Mouse (Mus musculus) forebrain, embryonic 11.5 days (tissue): ENCODE measurements around the gene H60b. TPM values are rescaled to one million over a fixed set of nuclear protein-coding genes. Genes with fewer than 3 reads are reported as not detected.
A peak's percentile ranks its signal among the peaks of the same experiment; 100 is the strongest.
"Not testable (repeated sequence)": the region's sequence is repeated elsewhere in the genome, so short reads cannot be mapped to it uniquely, and the experiment has no call there.

Experiments
- ATAC-seq: fragments of 200-750 bp; cut with Nextera tagmentation; replicated peaks from 2 replicates; pipeline ENCODE4 v1.8.0; 2017; ENCODE audit warnings: moderate TSS enrichment; ENCODE audit not compliant: low FRiP score
- DNase-seq: peaks from one replicate; pipeline ENCODE4 v3.0.0-alpha.2; 2017; ENCODE audit warnings: low spot score
- H3K27ac ChIP-seq: fragments of 300-500 bp; sonication (generic); 2 replicates; pipeline ENCODE4 v1.5.1; 2014; ENCODE audit warnings: low read depth, low read length
- H3K27me3 ChIP-seq: fragments of 300-500 bp; sonication (generic); 2 replicates; pipeline ENCODE4 v1.6.1; 2014; ENCODE audit warnings: mild to moderate bottlenecking, low read length, mixed read lengths; ENCODE audit not compliant: control insufficient read depth, insufficient read depth
- H3K36me3 ChIP-seq: fragments of 300-500 bp; sonication (generic); 2 replicates; pipeline ENCODE4 v1.6.1; 2014; ENCODE audit warnings: mild to moderate bottlenecking, low read length, moderate library complexity, mixed read lengths; ENCODE audit not compliant: control insufficient read depth, insufficient read depth
- H3K4me1 ChIP-seq: fragments of 300-500 bp; sonication (generic); replicated peaks from 2 replicates; pipeline ENCODE4 v1.6.1; 2014; ENCODE audit warnings: low read length, mixed read lengths; ENCODE audit not compliant: control insufficient read depth, insufficient read depth
- H3K4me2 ChIP-seq: fragments of 300-500 bp; sonication (generic); 2 replicates; pipeline ENCODE4 v1.6.1; 2014; ENCODE audit warnings: low read depth, mild to moderate bottlenecking, low read length, moderate library complexity, mixed read lengths; ENCODE audit not compliant: severe bottlenecking
- H3K4me3 ChIP-seq: fragments of 300-500 bp; sonication (generic); 2 replicates; pipeline ENCODE4 v1.5.1; 2014; ENCODE audit warnings: low read depth, low read length
- H3K9ac ChIP-seq: fragments of 300-500 bp; sonication (generic); 2 replicates; pipeline ENCODE4 v1.6.1; 2014; ENCODE audit warnings: low read length
- H3K9me3 ChIP-seq: fragments of 300-500 bp; sonication (generic); 2 replicates; pipeline ENCODE4 v1.6.1; 2016; ENCODE audit warnings: low read length, mixed read lengths; ENCODE audit not compliant: control insufficient read depth
- WGBS: fragments of 180-500 bp; shearing (Covaris S2); extraction: QIAGEN DNeasy Blood & Tissue Kit; methylation state at CpG from one replicate; pipeline ENCODE4 v1.1.7; 2014; 5-methylcytosine and 5-hydroxymethylcytosine counted together
- polyA plus RNA-seq: library from polyadenylated mRNA; unstranded; fragments of >200 nt; fragmentation: Nextera tagmentation; extraction: Ambion mirVana; gene quantifications from 2 replicates; pipeline ENCODE4 v1.2.1, GENCODE M21; 2014

H60b gene
- polyA plus RNA-seq, 1 experiment from 2014 or later = 0.17 TPM

DNA sequence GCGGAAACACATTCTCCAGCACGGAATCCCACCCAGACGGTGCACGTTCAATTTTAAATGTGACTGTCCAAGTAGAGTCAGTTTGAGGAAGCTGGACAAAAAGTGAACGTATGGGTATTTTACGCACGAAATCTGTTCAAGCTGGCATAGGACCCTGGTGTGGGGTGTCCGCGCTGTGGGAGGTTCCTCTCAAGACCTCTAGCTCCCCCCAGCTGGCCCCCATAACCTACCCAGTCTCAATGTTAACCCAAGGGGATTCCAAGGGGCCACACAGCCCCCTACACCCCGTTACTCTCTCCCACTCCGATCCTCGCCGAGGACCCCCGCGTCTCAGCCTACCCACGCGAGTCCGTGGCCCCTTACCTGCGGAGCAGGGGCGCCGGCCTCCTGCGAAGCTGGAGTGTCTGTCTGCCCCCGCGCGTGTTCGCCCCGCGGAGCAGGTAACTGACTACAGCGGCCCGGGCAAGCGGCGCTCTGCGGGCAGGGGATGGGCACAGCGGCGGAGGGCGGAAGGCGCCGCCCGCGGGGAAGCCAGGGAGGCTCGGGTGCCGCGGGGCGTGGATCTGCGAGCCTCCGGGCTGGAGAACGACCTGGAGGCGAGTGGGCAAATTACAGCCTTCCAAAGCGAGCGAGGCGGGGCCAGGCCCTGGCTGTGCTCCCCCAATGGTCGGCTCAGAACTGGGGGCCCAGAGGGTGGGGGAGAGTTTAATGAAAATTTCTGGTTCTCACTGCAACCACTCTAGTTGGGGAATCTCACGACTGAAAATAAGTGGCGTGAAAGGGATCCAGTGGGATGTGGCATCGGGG, 7.1 kb upstream of the H60b start:
- not testable (repeated sequence) for H3K9me3 ChIP-seq, H3K4me1 ChIP-seq, H3K9ac ChIP-seq, H3K27ac ChIP-seq, H3K36me3 ChIP-seq, H3K4me3 ChIP-seq, ATAC-seq
- peak overlapping the region; percentile 36; the same call in 1 of the 2 replicates for H3K4me2 ChIP-seq
- under 1% methylated on average over 54 of the region's 55 CpGs for WGBS
- peaks cover 33% of the 10 kb centered on the region for H3K27me3 ChIP-seq
- peak; percentile 67 for DNase-seq

DNA sequence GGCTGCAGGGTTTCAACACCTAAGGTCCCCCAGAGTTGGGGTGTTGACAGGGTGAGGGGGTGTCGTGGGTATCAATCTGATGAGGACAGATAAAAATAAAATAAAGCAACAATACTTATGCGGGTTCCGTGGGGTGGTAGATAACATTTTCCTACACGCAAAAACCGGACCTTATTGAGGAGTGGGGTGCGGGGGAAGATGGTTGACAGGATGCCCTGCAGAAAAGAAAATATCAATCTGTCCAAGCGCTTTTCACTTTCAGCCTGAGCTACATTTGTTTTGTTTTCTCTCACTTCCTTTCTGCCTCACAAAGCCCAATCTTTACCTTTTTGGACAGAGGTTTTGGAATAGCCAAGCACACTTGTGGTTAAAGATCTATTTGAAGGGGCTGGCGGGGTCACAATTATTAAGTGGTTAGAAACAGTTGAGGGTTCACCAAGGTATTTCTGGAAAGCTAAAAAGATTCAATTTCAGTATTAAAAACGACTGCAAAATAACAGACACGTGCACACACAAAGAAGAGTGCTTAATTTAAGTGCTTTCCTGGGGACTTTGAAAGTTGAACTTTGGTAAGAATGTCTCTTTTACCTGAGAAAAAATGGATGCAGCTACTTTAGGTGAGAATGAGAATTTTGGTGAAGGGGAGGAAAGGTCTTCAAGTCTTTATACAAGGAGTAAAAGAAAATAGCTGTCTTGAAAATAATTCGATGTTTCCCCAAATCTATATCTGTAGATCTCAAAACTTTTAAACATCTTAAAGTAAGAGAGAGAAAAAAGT, 6.3 kb upstream of the H60b start:
- not testable (repeated sequence) for H3K27ac ChIP-seq, H3K4me1 ChIP-seq, H3K9ac ChIP-seq, ATAC-seq, H3K9me3 ChIP-seq, H3K4me2 ChIP-seq, H3K36me3 ChIP-seq, DNase-seq, H3K4me3 ChIP-seq
- 1% methylated on average over 11 of the region's 11 CpGs for WGBS
- H3K27me3 ChIP-seq = peaks cover 41% of the 10 kb centered on the region

GRCm38 (mm10) chr10:22153147-22153690, 5.2 kb upstream of the H60b start:
- H3K27me3 ChIP-seq = peaks cover 45% of the 10 kb centered on the region
- not testable (repeated sequence) for DNase-seq, H3K36me3 ChIP-seq, H3K9ac ChIP-seq, H3K27ac ChIP-seq, H3K4me1 ChIP-seq, H3K9me3 ChIP-seq, H3K4me2 ChIP-seq, H3K4me3 ChIP-seq, ATAC-seq
- 9% methylated on average over 7 of the region's 7 CpGs for WGBS

DNA sequence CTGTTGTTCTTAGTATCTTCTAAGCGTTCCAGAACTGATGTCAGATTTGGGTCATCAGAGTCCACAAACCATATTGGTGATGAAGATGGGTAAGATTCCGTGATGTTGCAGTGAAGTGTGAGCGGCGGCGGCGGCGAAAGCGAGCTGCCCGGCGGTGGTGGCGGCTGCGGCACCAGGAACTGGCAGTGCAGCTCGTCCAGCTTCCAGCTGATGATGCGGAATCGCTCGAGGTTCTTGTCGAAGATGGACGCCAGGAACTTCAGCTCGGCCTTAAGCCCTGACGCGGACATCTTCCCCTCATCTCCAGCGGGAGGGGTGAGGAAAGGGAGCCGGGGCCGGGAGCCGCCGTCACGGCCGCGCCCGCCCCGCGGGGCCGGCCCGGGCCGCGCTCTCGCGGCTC, 4.3 kb upstream of the H60b start:
- not testable (repeated sequence) for H3K4me1 ChIP-seq, ATAC-seq, H3K36me3 ChIP-seq, H3K9me3 ChIP-seq, H3K27ac ChIP-seq, H3K9ac ChIP-seq
- peak; percentile 75 for DNase-seq
- Histone ChIP-seq H3K4me2 (peak overlapping the region; percentile 48), H3K4me3 (peak overlapping the region; percentile 28), H3K27me3 (peaks cover 52% of the 10 kb centered on the region)
- under 1% methylated on average over 37 of the region's 38 CpGs for WGBS

DNA sequence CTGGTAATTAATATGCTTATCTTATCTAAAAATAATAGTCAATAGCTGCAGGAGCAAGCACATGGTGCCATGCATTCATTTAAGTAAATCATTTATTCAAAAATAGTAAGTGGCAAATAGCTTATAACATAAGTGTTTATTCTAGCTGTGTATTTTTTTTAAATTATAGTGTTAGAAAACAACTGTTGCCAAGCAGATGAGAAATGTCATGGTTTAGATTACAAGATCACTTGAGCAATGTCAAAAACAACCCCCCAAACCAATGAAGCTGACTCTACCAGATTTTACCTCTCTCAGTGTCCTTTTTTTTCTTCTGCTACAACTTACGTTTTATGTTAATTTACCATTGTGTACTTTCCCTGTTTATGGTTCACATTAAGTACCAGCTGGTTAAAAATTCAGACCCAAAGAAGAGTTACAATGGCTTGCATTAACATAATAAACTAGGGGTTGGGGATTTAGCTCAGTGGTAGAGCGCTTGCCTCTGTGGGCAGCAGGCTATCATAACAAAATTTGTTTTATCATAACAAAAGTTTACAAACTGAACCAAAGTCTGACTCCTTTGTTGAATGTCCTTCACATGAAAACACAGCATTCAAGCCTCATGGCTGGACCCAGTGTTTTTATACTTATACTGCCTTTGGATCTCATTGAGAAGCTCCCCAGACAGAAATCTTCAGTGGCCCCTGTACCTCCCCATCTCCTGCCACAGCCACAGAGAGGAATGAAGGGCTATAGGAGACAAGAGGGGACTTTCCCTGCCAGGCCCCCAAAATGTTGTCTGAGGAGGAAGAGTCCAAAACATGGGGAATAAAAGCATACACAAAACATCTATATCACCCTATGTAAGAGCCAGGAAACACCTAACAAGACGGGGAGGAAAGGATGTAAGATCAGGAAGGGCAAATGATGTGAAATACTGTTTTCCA, 3.3 kb upstream of the H60b start:
- DNase-seq (no peak), ATAC-seq (no peak)
- 9% methylated on average over 3 of the region's 3 CpGs for WGBS

DNA sequence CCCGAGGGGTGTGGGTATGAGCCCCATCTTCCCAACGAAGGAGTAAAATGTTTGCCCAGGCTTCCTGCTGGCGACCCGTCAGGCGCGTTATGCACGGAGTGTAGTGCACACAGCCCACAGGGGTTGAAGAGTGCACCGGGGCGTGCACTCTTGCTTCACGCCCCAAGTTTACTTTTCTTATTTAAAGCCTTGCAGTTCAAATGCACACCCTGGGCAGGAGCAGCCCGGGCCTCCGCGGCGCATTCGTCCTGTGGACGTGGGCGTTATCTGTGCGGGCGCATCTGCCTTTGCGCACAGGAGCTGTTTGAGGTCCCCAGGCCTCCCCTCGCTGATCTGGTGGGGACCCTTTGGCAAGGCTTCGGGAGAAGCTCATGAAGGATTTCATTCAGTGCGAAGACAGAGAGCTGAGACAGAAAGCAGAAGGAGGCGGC, 760 bp downstream of the H60b start:
- H3K9me3 ChIP-seq = no peaks in the 10 kb centered on the region
- DNase-seq (peak; percentile 58), ATAC-seq (no peak)
- H3K4me1 ChIP-seq = peaks cover 2% of the 10 kb centered on the region; the same call in 1 of the 2 replicates
- H3K4me2 ChIP-seq = peak overlapping the region; percentile 27; the same call in 1 of the 2 replicates
- no peak overlapping the region for H3K27ac ChIP-seq
- H3K9ac ChIP-seq = no peak overlapping the region
- H3K4me3 ChIP-seq = 0 out of 2 replicates have a peak overlapping the region, but pooled peaks have one; percentile 7
- WGBS = under 1% methylated on average over 24 of the region's 24 CpGs
- H3K36me3 ChIP-seq = no peaks in the 10 kb centered on the region
- peaks cover 42% of the 10 kb centered on the region for H3K27me3 ChIP-seq

More for the DNA sequence above, 3.3 kb upstream of the H60b start:
- Histone ChIP-seq H3K9ac (no peak overlapping the region), H3K27me3 (peaks cover 56% of the 10 kb centered on the region), H3K4me1 (peaks cover 3% of the 10 kb centered on the region), H3K4me3 (no peak overlapping the region), H3K36me3 (no peaks in the 10 kb centered on the region), H3K27ac (no peak overlapping the region), H3K9me3 (no peaks in the 10 kb centered on the region), H3K4me2 (no peak overlapping the region)

- Histone ChIP-seq H3K4me1 (peaks cover 2% of the 10 kb centered on the region; the same call in 1 of the 2 replicates), H3K27me3 (peaks cover 42% of the 10 kb centered on the region), H3K4me3 (no peak overlapping the region), H3K36me3 (no peaks in the 10 kb centered on the region), H3K27ac (no peak overlapping the region), H3K9ac (no peak overlapping the region), H3K9me3 (no peaks in the 10 kb centered on the region), H3K4me2 (no peak overlapping the region)
- DNase-seq = peak; percentile 51
- no peak for ATAC-seq
- 1% methylated on average over 23 of the region's 23 CpGs for WGBS
Observed at GRCm38 (mm10) chr10:22159581-22160140, 1.3 kb downstream of the H60b start.
